Mouse (Mus musculus): Measurements from ENCODE around the gene Nol4l. TPM values are rescaled to one million over a fixed set of nuclear protein-coding genes. Genes with fewer than 3 reads are reported as not detected.

Gene Nol4l
- polyA plus RNA-seq, 1 experiment from 2014 or later = 32.1 TPM

GRCm38 (mm10) chr2:153469764-153470163, 60.0 kb downstream of the Nol4l start:
- 43% methylated on average over 4 of the region's 4 CpGs for WGBS
- Histone ChIP-seq H3K36me3 (ENCODE audit: poor library complexity, severe bottlenecking) (peaks cover 4% of the 10 kb centered on the region; the same call in 1 of the 2 replicates), H3K27me3 (no peaks in the 10 kb centered on the region), H3K4me2 (no peak overlapping the region), H3K27ac (no peak overlapping the region), H3K4me3 (no peak overlapping the region), H3K9me3 (replicated peaks) (no peaks in the 10 kb centered on the region), H3K4me1 (peaks cover 22% of the 10 kb centered on the region), H3K9ac (no peak overlapping the region)
- no peak for ATAC-seq

GRCm38 (mm10) chr2:153469317-153469716, 60.5 kb downstream of the Nol4l start:
- WGBS = 34% methylated on average over 2 of the region's 2 CpGs
- no peak overlapping the region for H3K9ac ChIP-seq
- H3K36me3 ChIP-seq (ENCODE audit: poor library complexity, severe bottlenecking) = peaks cover 5% of the 10 kb centered on the region; the same call in 1 of the 2 replicates
- no peaks in the 10 kb centered on the region for H3K9me3 ChIP-seq (replicated peaks)
- no peak overlapping the region for H3K4me3 ChIP-seq
- no peaks in the 10 kb centered on the region for H3K27me3 ChIP-seq
- H3K4me2 ChIP-seq = no peak overlapping the region
- peaks cover 20% of the 10 kb centered on the region for H3K4me1 ChIP-seq
- no peak overlapping the region for H3K27ac ChIP-seq
- ATAC-seq = no peak

GRCm38 (mm10) chr2:153467372-153467771, 62.4 kb downstream of the Nol4l start:
- ATAC-seq = no peak
- Histone ChIP-seq H3K27ac (no peak overlapping the region), H3K36me3 (ENCODE audit: poor library complexity, severe bottlenecking) (peaks cover 11% of the 10 kb centered on the region; the same call in 1 of the 2 replicates), H3K4me3 (no peak overlapping the region), H3K27me3 (no peaks in the 10 kb centered on the region), H3K9me3 (replicated peaks) (no peaks in the 10 kb centered on the region), H3K9ac (no peak overlapping the region), H3K4me1 (peaks cover 20% of the 10 kb centered on the region), H3K4me2 (no peak overlapping the region)
- 92% methylated on average over 1 of the region's 1 CpGs for WGBS

GRCm38 (mm10) chr2:153463257-153463656, 66.5 kb downstream of the Nol4l start:
- no peaks in the 10 kb centered on the region for H3K27me3 ChIP-seq
- H3K4me3 ChIP-seq = no peak overlapping the region
- H3K27ac ChIP-seq = no peak overlapping the region
- no peak overlapping the region for H3K9ac ChIP-seq
- peaks cover 2% of the 10 kb centered on the region; the same call in 1 of the 2 replicates for H3K4me1 ChIP-seq
- ATAC-seq = no peak
- H3K4me2 ChIP-seq = no peak overlapping the region
- 78% methylated on average over 3 of the region's 3 CpGs for WGBS
- H3K9me3 ChIP-seq (replicated peaks) = no peaks in the 10 kb centered on the region
- peaks cover 11% of the 10 kb centered on the region; the same call in 1 of the 2 replicates for H3K36me3 ChIP-seq (ENCODE audit: poor library complexity, severe bottlenecking)

GRCm38 (mm10) chr2:153458022-153458441, 71.7 kb downstream of the Nol4l start:
- Histone ChIP-seq H3K4me1 (peaks cover 24% of the 10 kb centered on the region), H3K36me3 (ENCODE audit: poor library complexity, severe bottlenecking) (no peaks in the 10 kb centered on the region), H3K9me3 (replicated peaks) (no peaks in the 10 kb centered on the region), H3K9ac (no peak overlapping the region), H3K4me2 (no peak overlapping the region), H3K4me3 (no peak overlapping the region), H3K27me3 (no peaks in the 10 kb centered on the region), H3K27ac (peak overlapping the region; percentile 41; the same call in 1 of the 2 replicates)
- 48% methylated on average over 3 of the region's 3 CpGs for WGBS
- no peak for ATAC-seq

- H3K27ac ChIP-seq = peak overlapping the region; percentile 41
- H3K36me3 ChIP-seq (ENCODE audit: poor library complexity, severe bottlenecking) = no peaks in the 10 kb centered on the region
- H3K27me3 ChIP-seq = no peaks in the 10 kb centered on the region
- 17% methylated on average over 4 of the region's 4 CpGs for WGBS
- H3K4me2 ChIP-seq = no peak overlapping the region
- no peaks in the 10 kb centered on the region for H3K9me3 ChIP-seq (replicated peaks)
- H3K4me3 ChIP-seq = no peak overlapping the region
- peak; percentile 30; the same call in 1 of the 2 replicates for ATAC-seq
- peaks cover 24% of the 10 kb centered on the region for H3K4me1 ChIP-seq
- H3K9ac ChIP-seq = peak overlapping the region; percentile 34; the same call in 1 of the 2 replicates
These were observed 72.3 kb downstream of the Nol4l start for GRCm38 (mm10) chr2:153457467-153457866.

GRCm38 (mm10) chr2:153454841-153455506, 74.8 kb downstream of the Nol4l start:
- H3K27me3 ChIP-seq = no peaks in the 10 kb centered on the region
- ATAC-seq = no peak
- peaks cover 24% of the 10 kb centered on the region for H3K4me1 ChIP-seq
- no peaks in the 10 kb centered on the region for H3K36me3 ChIP-seq (ENCODE audit: poor library complexity, severe bottlenecking)
- H3K27ac ChIP-seq = peak overlapping the region; percentile 32; the same call in 1 of the 2 replicates
- no peaks in the 10 kb centered on the region for H3K9me3 ChIP-seq (replicated peaks)
- 0 out of 2 replicates have a peak overlapping the region, but pooled peaks have one; percentile 6 for H3K9ac ChIP-seq
- H3K4me3 ChIP-seq = no peak overlapping the region
- WGBS = 67% methylated on average over 9 of the region's 9 CpGs
- no peak overlapping the region for H3K4me2 ChIP-seq

- 0 out of 2 replicates have a peak, but pooled peaks have one; percentile 33 for ATAC-seq
- WGBS = 80% methylated on average over 12 of the region's 12 CpGs
These were observed 75.6 kb downstream of the Nol4l start for GRCm38 (mm10) chr2:153453961-153454759.

GRCm38 (mm10) chr2:153448519-153448918, 81.3 kb downstream of the Nol4l start:
- peaks cover 5% of the 10 kb centered on the region; the same call in 1 of the 2 replicates for H3K4me1 ChIP-seq
- no peaks in the 10 kb centered on the region for H3K36me3 ChIP-seq (ENCODE audit: poor library complexity, severe bottlenecking)
- no peak overlapping the region for H3K27ac ChIP-seq
- no peak for ATAC-seq
- no peaks in the 10 kb centered on the region for H3K27me3 ChIP-seq
- H3K9me3 ChIP-seq (replicated peaks) = no peaks in the 10 kb centered on the region
- 86% methylated on average over 6 of the region's 6 CpGs for WGBS
- no peak overlapping the region for H3K9ac ChIP-seq
- no peak overlapping the region for H3K4me3 ChIP-seq
- no peak overlapping the region for H3K4me2 ChIP-seq

More at GRCm38 (mm10) chr2:153453961-153454759, 75.6 kb downstream of the Nol4l start:
- H3K9ac ChIP-seq = 0 out of 2 replicates have a peak overlapping the region, but pooled peaks have one; percentile 6
- peak overlapping the region; percentile 32; the same call in 1 of the 2 replicates for H3K27ac ChIP-seq
- H3K27me3 ChIP-seq = no peaks in the 10 kb centered on the region
- H3K36me3 ChIP-seq (ENCODE audit: poor library complexity, severe bottlenecking) = no peaks in the 10 kb centered on the region
- H3K4me1 ChIP-seq = peaks cover 24% of the 10 kb centered on the region
- no peaks in the 10 kb centered on the region for H3K9me3 ChIP-seq (replicated peaks)
- H3K4me3 ChIP-seq = no peak overlapping the region
- no peak overlapping the region for H3K4me2 ChIP-seq

GRCm38 (mm10) chr2:153447719-153448118, 82.1 kb downstream of the Nol4l start:
- no peak for ATAC-seq
- no peak overlapping the region for H3K9ac ChIP-seq
- 93% methylated on average over 3 of the region's 3 CpGs for WGBS
- no peaks in the 10 kb centered on the region for H3K27me3 ChIP-seq
- H3K4me2 ChIP-seq = no peak overlapping the region
- peaks cover 10% of the 10 kb centered on the region for H3K4me1 ChIP-seq
- no peak overlapping the region for H3K27ac ChIP-seq
- H3K36me3 ChIP-seq (ENCODE audit: poor library complexity, severe bottlenecking) = no peaks in the 10 kb centered on the region
- no peaks in the 10 kb centered on the region for H3K9me3 ChIP-seq (replicated peaks)
- H3K4me3 ChIP-seq = no peak overlapping the region

GRCm38 (mm10) chr2:153446476-153446875, 83.3 kb downstream of the Nol4l start:
- Histone ChIP-seq H3K4me3 (no peak overlapping the region), H3K4me1 (peaks cover 23% of the 10 kb centered on the region), H3K27ac (peak overlapping the region; percentile 98; the same call in 1 of the 2 replicates), H3K27me3 (no peaks in the 10 kb centered on the region), H3K9me3 (replicated peaks) (no peaks in the 10 kb centered on the region), H3K36me3 (ENCODE audit: poor library complexity, severe bottlenecking) (no peaks in the 10 kb centered on the region), H3K4me2 (peak overlapping the region; percentile 99; the same call in 1 of the 2 replicates), H3K9ac (no peak overlapping the region)
- no peak for ATAC-seq
- WGBS = 27% methylated on average over 4 of the region's 4 CpGs

GRCm38 (mm10) chr2:153446017-153446408, 83.8 kb downstream of the Nol4l start:
- WGBS = under 1% methylated on average over 8 of the region's 8 CpGs

More at GRCm38 (mm10) chr2:153446017-153446408, 83.8 kb downstream of the Nol4l start:
- Histone ChIP-seq H3K9me3 (replicated peaks) (no peaks in the 10 kb centered on the region), H3K27ac (peak overlapping the region; percentile 98), H3K4me3 (peak overlapping the region; percentile 84), H3K4me1 (peaks cover 28% of the 10 kb centered on the region), H3K9ac (peak overlapping the region; percentile 89), H3K4me2 (peak overlapping the region; percentile 99), H3K36me3 (ENCODE audit: poor library complexity, severe bottlenecking) (no peaks in the 10 kb centered on the region), H3K27me3 (no peaks in the 10 kb centered on the region)
- 0 out of 2 replicates have a peak, but pooled peaks have one; percentile 7 for ATAC-seq
